Mouse (Mus musculus) megakaryocyte, adult 5-6 weeks (primary cell): ENCODE data around the gene Rtl5. TPM values are rescaled to one million over a fixed set of nuclear protein-coding genes. Genes with fewer than 3 reads are reported as not detected.

Experiments used
- ATAC-seq: 2 replicates; pipeline ENCODE4 v1.8.0; 2016; ENCODE audit warnings: mild to moderate bottlenecking, inconsistent platforms; ENCODE audit not compliant: poor library complexity, severe bottlenecking
- total RNA-seq, 2 experiments: library from RNA; stranded (forward) in 1 of 2; stranded (reverse) in 1 of 2; fragments of 153-499, 151-499 nt in 1 of 2; fragments of 221-1000, 200-1000 nt in 1 of 2; gene quantifications; 2 replicates each; pipeline versions ENCODE4 v1.2.3 to v1.2.4; 2015 to 2017

Gene Rtl5
- total RNA-seq, 2 experiments from 2014 or later, result 3.3 to 4.0 TPM

- ATAC-seq, result no peak; the same call in 1 of the 2 replicates
These were observed 53.7 kb downstream of the Rtl5 start for GRCm38 (mm10) chrX:102017213-102017923.

Other genes with a start within 250 kb of the Rtl5 start
- 66.4 and 93.9 TPM in 2 replicates for gene Nhsl2, start 221.9 kb downstream of the Rtl5 start, total RNA-seq (2015)
- 30.7 and 41.8 TPM in 2 replicates for gene Nhsl2, start 221.9 kb downstream of the Rtl5 start, total RNA-seq (2017)
- gene Pin4, start 48.1 kb upstream of the Rtl5 start, total RNA-seq (2015), result 46.4 and 55.5 TPM in 2 replicates
- 105 and 116 TPM in 2 replicates for gene Pin4, start 48.1 kb upstream of the Rtl5 start, total RNA-seq (2017)
- gene Ercc6l, start 85.8 kb upstream of the Rtl5 start, total RNA-seq (2015), result 22.7 and 26.9 TPM in 2 replicates
- 28.5 and 29.9 TPM in 2 replicates for gene Ercc6l, start 85.8 kb upstream of the Rtl5 start, total RNA-seq (2017)
- 2,519 and 2,672 TPM in 2 replicates for gene Rps4x, start 118.1 kb upstream of the Rtl5 start, total RNA-seq (2015)
- gene Rps4x, start 118.1 kb upstream of the Rtl5 start, total RNA-seq (2017), result 1,532 and 1,544 TPM in 2 replicates
- gene Cited1, start 180.9 kb upstream of the Rtl5 start, total RNA-seq (2015), result 1.9 TPM in 1 of 2 replicates, not detected in the other
- gene Cited1, start 180.9 kb upstream of the Rtl5 start, total RNA-seq (2017), result not detected in 2 replicates